Mouse (Mus musculus) right cerebral cortex, postnatal 25 days (tissue): ENCODE measurements around the gene Lrtm1.

Experiments used
- DNase-seq: peaks from one replicate; pipeline ENCODE4 v3.0.0; 2022

The Lrtm1 gene

DNA sequence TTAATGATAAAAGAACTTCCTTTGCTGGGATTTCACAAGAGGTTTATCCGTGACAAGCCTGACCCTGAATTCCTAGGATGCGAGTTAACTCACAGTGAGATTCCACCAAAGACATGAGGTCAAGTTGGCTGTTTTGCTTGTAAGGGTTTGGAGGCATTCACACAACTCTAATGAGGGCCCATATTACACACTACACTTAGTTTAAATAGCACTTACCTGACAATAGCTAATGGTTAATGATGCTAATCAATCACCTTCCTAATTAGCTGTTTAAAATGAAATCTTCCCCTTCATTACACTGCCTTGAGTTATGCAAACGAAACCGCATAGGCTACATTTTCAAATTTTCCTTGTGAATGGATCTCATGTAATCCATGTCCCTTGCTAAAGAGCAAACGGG lies 20.2 kb downstream of the Lrtm1 start:
- DNase-seq = no peak

DNA sequence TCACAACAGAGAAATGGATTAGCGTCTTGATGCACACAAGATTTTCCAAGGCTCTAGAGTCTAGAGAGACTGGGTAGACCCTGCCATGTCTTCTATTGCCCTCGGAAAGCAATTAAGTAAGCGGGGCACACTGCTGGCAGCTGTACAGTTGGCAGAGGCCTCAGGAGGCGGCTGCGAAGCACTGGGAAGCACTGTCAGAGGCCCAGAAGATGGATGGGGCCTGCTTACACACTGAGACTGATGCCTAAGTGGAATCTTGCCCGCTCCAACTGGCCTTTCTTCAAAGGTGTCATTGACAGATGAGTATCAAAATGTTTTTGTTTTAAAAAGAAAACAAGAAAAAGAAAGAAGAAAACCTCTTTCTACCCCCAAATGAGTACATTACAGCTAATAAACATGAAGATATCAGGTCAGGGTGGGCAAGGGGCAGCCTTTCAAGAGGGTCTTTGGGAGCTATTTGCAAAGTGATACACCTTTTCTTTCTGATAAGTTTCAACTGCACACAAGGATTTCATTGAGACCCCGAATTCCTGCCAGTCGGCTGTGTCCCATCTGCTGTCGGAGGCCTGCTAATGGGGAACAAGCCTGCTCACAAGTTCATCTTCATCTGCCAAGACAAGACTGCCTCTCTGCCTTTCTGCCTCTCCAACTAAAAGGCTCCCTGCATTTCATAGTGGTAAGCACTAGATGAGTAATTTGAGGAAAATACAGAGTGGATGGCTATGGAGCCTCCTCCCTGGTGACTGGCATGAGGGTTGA lies 22.8 kb downstream of the Lrtm1 start:
- DNase-seq = no peak

DNA sequence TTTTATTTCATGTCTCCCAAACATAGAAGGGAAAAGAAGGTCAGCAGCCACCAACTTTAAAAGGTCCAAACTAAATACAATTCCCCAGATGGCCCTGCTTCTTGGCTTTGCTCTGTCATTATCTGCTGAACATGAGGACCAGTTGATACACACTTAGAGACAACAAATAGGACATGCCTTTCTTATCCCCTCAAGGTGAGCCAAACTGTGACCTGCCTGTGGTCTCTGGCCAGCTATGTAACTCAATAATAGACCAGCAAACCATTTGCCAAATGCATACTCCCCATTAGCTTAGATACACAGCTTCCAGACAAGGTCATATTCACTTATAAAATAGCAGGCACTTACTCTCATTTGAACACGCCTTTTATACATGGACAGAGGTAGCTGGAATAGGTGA lies 23.5 kb downstream of the Lrtm1 start:
- DNase-seq = no peak

DNA sequence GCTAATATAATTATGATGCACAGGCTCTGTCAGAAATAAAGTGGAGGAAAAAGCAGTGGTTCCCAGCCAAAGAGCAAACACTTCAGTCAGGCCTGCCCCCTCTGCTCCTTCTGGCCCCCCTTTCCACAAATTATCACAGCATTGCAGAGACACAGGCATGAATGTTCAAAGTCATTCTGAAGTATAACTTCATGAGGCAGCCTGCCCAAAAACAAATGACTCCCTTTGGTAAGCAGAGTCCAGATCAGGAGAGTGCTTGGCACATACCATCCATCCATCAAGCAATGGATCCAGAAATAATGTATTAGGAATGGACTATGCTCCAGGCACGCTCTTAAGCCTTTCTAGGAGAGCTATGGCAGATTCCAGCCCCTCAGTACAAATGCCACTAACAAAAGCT lies 24.3 kb downstream of the Lrtm1 start:
- no peak for DNase-seq

DNA sequence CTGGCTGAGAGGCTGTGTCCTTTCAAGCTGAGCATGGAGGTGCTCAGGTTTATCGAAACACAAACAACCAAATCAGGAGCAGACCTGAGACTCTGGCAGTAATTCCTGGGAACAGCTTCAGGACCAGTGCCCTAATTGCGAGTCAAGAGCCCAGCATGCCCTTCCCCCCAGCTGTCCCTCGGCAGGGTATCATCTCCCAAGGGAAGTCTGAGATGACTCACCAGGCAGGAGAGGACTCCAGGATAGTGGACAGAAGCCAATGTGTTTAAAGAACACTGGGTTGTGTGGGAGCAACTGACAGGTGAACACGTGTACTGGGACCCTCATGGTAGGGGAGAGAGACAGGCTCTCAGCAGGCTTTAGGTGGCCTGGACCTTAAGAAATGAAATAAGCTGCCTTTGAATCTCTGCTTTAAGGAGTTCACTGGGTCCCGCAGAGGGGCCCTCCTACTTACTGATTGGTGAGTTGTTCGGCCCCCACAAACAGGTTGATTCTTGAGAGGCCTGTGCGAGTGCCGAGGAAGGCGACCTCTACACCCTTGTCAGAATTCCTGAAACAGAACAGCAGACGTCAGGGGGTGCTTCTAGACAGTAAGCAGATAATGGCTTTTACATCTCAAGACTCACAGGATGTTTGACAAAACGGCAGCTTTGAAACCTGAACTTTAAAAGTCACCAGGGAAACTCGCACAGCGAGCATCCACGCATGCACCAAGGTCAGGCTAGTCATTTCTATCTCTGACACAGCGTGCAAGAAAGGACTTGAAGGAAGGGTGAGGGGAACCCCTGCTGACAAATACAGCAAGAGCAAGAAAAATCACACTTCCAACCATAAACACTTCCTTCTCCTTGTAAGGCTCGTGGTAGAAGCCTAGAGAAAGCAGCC lies 34.2 kb downstream of the Lrtm1 start:
- no peak for DNase-seq

DNA sequence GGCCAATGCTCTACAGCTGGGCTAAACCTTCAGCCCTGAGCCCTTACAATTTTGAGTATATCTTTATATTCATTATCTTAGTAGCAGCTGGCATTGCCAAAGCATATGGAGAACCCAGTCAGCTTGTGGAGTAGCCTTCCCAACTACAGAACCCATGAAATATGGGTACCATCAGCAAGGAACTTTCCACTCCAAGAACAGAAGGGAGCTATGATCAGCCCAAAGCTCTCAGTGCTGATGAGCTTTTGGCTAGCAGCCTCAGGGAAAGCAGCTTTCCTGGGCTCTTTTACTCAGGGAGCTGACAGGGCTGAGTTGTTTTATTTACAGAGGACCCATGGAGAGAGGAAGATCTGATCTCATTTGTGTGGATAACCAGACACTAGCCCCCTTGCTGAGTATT lies 42.7 kb downstream of the Lrtm1 start:
- no peak for DNase-seq

DNA sequence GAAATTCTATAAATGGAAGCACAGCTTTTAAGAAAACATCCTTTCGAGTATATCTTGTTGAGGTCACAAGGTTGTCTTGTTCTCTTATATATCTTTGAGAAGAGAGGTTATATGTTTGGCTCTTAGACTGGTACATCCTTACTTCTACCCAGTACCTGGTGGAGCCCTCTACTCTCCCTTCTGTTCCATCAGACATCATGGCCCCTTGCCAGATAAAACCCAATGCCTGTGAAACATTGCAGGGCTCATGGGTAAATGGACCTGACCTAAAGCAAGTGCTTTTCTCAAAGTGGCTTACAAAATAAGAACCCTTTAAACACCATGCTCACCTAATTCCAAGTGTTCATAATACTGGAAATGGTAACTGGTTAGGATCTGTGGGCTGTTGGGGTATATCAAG lies 43.5 kb downstream of the Lrtm1 start:
- no peak for DNase-seq

DNA sequence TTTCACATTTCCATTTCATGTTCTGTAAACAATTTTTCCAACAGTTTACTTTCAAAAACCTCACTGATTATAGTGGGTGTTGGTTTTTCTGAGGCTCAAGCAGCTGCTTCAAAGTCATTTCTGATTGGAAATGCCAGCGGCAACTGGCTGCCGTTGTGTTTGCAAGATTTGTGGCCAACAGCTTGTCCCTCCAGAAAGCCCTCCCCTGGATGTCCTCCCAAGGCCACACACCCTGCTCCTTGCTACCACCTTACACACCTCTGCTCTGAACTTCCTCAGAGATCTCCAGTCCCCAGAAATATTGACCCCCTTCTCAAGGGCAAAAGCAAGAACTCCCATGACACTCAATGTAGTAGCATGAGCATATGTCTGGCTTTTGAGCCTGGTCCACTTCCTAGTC lies 44.7 kb downstream of the Lrtm1 start:
- no peak for DNase-seq

DNA sequence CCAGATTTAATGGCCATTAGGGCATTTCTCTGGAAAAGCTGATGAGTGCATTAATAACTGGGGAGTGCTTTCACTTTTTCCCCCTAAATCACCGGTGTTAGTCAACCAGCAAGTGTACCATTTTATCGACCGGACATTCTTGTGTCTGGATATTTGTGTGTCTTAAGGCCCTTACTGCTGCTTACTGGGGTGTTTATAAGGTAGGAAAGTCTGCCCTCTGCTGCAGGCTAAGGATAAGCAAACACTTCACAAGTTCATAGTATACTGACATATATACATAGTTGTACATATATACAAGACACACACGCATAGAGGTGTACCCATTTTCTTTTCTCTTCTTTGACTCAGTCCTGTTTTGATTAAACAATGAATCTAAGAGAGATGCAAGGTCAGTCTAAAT lies 55.7 kb downstream of the Lrtm1 start:
- DNase-seq = no peak

DNA sequence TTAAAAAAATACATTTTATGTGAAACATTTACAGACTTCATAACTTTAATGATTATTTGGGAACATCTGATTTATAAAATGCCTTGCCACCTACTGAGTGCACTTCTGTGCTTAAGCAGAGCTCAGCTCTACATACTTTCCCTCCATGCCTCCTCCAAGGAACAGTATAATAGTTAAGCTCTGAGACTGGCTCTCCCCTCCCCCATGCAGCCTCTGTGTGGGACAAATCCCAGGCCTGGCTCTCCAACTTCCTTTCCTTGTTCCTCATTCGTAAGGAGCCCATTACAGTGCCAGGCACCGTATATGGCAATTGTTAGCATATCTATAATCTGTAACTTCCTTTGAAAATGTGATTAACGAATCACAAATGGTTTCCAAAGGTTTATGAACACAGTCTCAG lies 59.4 kb downstream of the Lrtm1 start:
- DNase-seq = no peak

DNA sequence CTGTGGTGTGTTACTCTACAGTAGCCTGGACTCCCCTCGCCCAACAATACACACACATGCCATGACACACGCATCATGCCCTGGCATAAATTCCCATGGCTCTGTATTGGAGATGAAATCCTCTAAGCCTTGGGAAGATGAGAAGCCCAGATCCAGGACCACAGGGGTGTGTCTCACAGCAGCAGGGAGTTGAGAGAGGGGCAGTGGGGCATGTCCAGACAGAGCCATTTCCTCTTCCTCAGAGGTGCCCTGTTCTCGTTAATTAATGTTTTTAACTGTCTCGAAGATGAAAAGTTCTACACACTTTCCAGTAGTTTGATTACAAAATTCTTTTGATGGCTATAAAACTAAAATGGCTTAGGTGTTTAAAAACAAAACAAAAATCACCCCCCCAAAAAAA lies 62.2 kb downstream of the Lrtm1 start:
- no peak for DNase-seq

DNA sequence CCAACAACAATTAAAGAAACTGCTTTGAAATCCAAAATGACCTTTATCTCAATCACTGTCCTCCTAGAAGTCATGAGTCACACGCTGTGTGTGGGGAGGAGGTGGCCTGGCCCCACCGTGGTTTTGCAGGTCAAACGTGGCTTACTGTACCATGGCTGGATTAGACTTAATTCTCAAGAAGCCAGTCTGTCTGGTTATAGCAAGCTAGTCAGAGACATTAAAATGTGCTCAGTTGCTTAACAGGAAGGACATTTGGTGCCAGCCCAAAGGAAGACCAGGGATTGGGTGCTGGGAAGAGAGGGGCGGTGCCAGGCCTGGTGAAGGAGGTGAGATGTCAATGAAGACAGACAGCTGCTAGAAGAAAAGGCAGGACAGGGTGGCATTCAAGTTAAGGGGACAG lies 62.6 kb downstream of the Lrtm1 start:
- DNase-seq = no peak

DNA sequence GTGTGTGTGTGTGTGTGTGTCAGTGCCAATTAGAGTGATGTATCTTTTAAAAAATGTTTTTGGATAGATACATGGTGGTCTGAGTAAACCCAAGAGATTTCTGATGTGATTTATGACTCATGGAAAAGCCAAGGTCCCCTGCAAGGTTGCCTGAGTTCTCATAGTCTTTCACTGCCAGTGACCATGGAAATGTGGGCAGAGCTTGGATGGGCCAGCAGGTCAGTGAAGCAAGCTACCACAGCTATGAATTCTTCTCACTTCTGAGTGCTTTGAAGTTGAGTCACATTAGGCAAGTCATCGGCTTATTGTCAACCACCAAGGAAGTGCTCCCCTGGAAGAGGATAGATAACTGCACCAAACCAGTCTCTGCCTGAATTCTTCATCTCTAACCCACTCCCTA lies 64.2 kb downstream of the Lrtm1 start:
- DNase-seq = no peak
